Mouse (Mus musculus): Measurements from ENCODE around the gene Xrcc6.

The Xrcc6 gene

DNA sequence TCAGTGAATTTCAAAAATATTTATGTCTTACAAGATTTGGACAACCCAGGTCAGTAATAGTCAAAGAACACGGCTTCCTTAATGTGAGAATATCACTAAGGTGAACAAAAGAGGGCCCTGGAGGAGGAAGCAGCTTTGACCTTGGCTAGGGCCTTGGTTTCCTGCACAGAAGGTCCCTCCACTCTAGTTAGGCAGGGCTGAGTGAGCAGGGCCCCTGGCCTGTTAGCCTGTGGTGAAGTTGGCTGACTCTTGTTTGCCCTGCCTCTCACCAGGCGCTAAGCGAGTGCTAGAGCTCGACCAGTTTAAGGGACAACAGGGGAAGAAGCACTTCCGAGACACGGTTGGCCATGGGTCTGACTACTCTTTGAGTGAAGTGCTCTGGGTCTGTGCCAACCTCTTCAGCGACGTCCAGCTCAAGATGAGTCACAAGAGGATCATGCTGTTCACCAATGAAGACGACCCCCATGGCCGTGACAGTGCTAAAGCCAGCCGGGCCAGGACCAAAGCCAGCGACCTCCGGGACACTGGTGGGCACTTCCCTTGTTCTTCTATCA is 35.0 kb downstream of the Xrcc6 start:
- no peak for DNase-seq

DNA sequence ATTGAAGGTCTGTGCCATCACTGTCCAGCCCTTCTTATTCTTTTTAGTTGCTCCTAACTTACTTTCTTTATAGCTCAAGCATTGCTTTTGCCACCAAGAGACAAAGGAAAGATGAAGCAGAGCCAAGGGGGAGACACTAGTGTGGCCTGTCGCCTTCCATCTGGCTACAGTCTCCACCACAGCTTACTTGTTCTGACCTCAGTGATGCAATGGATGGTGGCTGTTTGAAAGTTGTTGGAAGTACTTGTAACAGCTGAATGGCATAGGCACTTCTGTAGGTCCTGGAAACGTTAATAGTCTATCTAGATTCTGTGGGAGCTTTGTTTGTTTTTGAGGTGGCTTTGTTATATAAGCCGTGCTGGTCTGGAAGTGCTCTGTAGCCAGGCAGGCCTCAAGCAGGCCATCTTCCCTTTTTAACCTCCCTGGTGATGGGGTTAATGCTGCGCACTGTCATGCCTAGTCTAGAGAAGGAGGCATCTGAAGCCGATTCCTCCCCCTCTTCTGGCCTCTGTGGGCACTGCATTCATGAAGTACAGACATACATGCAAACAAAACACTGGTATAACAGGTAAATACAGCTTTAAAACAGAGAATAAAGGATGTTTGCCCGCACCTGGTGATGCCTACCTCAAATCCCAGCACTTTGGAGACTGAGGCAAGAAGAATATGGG is 36.5 kb downstream of the Xrcc6 start:
- DNase-seq = no peak

DNA sequence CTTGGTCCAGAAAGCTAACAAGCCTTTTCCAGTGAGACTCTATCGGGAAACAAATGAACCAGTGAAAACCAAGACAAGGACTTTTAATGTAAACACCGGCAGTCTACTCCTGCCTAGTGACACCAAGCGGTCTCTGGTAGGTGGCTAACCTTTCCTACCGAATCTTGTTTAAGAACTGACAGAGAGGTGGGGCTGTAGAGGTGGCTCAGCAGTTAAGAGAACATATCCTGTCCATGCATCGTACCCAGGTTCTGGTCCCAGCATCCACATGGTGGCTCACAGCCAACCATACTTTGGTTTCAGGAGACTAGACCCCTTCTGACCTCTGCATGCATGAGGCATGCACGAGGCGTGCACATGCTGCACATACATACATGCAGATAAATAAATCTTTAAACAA is 39.6 kb downstream of the Xrcc6 start:
- no peak for DNase-seq

- no peak for DNase-seq
These were observed 40.1 kb downstream of the Xrcc6 start for GRCm38 (mm10) chr15:82027726-82028125.

DNA sequence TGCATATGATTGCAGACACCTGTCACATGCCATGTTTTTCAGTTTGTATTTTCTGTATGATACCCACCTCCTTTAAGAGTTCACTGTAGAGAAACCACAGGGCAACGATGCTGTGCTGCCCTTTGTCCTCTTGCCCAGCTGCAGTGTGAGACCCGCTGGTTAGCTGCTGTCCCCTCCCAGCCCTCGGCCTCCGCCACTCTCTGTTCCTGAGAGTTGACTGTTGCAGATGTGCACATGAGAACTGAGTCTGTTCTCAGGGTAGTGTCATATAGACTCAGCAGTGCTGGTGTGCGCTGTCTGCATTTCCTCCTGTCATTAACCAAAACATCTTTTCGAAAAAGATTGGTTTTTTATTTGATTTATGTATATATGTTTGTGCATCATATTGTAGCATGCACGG is 44.8 kb downstream of the Xrcc6 start:
- DNase-seq = no peak

DNA sequence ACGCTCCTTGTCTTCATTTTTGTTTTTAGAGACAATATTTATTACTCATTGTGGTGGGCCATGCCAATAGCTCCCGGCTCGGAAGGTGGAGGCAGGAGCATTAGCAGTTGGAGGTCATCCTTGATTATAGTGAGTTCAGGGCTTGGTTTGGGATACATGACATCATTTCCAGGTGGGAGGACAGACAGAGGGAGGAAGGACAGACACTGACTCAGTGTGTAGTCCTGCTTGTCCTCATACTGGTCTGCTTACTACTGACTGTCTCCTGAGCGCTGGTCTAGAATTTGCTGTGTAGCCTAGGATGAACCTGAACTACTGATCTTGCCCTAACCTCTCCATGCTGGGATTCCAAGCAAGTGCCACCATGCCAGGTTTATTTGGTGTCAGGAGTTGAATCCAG is 46.1 kb downstream of the Xrcc6 start, which contains the start of gene Desi1:
TSS of gene Desi1 (minus strand) at position 101 of the 400 bp plus-strand sequence.
- DNase-seq = no peak

GRCm38 (mm10) chr15:82035904-82036689 is 48.5 kb downstream of the Xrcc6 start:
- DNase-seq = no peak

GRCm38 (mm10) chr15:82040650-82041049 is 53.0 kb downstream of the Xrcc6 start:
- peak; percentile 56 for DNase-seq

GRCm38 (mm10) chr15:82044166-82044784 is 56.6 kb downstream of the Xrcc6 start:
- no peak for DNase-seq

- peak; percentile 35 for DNase-seq
These were observed 58.7 kb downstream of the Xrcc6 start for GRCm38 (mm10) chr15:82046246-82046891.

GRCm38 (mm10) chr15:82047080-82047883 is 59.6 kb downstream of the Xrcc6 start, which contains the start of gene Snu13:
TSS of gene Snu13 (minus strand) at chr15:82047598.
- DNase-seq = peak; percentile 90

- DNase-seq = no peak
These were observed 64.9 kb downstream of the Xrcc6 start for GRCm38 (mm10) chr15:82052544-82052943.

DNA sequence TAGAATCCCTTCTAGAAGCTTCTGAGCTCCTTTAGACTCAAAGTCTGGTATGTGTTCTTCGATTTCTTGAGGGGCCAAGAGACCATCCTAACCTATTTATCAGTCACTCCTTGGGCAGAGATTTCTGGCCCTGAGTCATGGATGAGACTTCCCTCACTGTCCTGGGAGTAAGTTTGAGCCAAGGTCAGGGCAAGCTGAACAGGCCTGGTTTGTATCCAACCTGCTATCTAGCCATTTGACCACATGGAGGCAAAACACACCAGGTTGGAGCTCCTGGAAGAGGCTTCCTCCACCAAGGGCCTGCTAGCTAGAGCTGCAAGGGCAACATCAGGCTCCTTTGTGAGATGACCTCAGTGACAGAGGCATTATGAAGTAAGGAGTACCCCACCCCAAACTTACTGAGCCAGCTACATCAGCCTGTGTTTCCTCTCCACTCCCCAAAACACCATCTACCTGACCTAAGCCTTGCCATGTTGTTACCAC is 71.1 kb downstream of the Xrcc6 start, which contains the start of gene 4930407I10Rik:
TSS of gene 4930407I10Rik (plus strand) at position 433 of the 483 bp plus-strand sequence.
- DNase-seq = no peak

DNA sequence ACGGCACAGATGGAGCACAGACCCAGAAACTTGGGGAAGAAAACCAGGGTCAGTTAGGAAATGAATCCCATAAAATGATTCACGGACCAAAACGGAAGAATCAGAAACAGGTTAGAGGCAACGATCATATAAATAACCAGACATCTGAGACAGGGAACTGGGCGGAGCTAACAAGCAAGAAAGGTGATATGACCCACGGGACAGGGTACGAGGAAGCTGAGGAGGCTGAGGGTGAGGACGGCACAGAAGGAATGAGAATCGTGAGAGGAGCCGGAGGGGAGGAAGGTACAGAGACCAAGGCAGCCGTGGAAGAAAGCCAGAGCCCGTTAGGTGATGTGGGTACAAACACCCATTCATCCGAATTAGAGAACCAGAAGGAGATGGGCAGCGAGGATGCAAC is 76.3 kb downstream of the Xrcc6 start:
- no peak for DNase-seq

- DNase-seq = peak; percentile 89
These were observed 77.9 kb downstream of the Xrcc6 start for GRCm38 (mm10) chr15:82065511-82065910.

- DNase-seq = no peak
These were observed 82.3 kb downstream of the Xrcc6 start, which contains the start of gene Mei1 for GRCm38 (mm10) chr15:82069898-82070297. TSS of gene Mei1 (plus strand) at chr15:82069996.

GRCm38 (mm10) chr15:82071816-82072469 is 84.3 kb downstream of the Xrcc6 start:
- no peak for DNase-seq

- DNase-seq = no peak
These were observed 85.9 kb downstream of the Xrcc6 start for GRCm38 (mm10) chr15:82073490-82073889.

DNA sequence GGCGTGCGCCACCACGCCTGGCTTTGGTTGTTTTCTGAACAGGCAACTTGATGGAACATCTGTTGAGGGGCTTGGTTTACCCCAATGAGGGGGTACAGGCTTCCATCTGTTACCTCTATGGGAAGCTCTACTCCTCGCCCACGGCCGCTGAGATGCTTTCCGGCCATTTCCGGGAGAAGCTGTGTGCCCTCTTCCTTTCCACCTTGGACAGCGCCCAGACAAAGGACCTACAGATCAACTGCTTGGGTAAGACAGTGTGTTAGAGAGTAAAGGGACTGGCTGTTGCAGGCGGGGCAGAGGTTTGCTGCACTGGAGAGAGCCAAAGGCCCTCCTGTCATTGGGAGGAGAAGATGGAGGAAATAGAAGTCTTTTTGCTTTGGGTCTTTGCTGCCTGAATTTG is 92.2 kb downstream of the Xrcc6 start:
- DNase-seq = no peak

DNA sequence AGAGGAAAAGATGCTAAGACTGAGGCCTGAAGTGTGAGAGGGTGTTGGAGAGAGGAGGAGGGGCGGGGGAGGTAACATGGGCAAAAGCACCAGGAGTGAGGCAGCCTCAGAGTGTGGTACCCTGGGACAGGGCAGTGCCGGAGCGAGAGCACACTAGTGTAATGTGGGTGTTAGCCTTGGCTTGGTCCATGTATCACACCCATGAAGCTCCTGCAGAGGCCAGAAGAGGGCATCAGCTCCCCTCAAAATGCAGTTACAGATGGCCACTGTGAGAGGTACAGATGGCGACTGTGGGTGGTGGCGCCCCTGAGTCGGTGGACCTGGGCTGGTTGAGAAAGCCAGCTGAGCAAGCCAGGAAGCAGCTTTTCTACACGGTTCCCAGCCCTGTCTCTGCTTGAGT is 93.5 kb downstream of the Xrcc6 start:
- DNase-seq = peak; percentile 90

GRCm38 (mm10) chr15:82085606-82086005 is 98.0 kb downstream of the Xrcc6 start:
- DNase-seq = no peak

All from cerebellum, adult 9-10 months (tissue).